Mouse (Mus musculus) limb, embryonic 11.5 days (tissue): ENCODE measurements around the gene Tes. TPM values are rescaled to one million over a fixed set of nuclear protein-coding genes. Genes with fewer than 3 reads are reported as not detected.
"Not testable (repeated sequence)": the region's sequence is repeated elsewhere in the genome, so short reads cannot be mapped to it uniquely, and the experiment has no call there.

Experiments
- ATAC-seq: fragments of 200-750 bp; cut with Nextera tagmentation; 2 replicates; pipeline ENCODE4 v1.8.0; 2017; ENCODE audit warnings: low read depth; ENCODE audit not compliant: insufficient number of reproducible peaks, low FRiP score, low TSS enrichment
- DNase-seq: peaks from one replicate; pipeline ENCODE4 v3.0.0-alpha.2; 2015; ENCODE audit warnings: low spot score
- H3K27ac ChIP-seq: fragments of 300-500 bp; sonication (generic); replicated peaks from 2 replicates; pipeline ENCODE4 v1.5.1; 2014; ENCODE audit warnings: low read depth, mild to moderate bottlenecking, low read length
- H3K27me3 ChIP-seq: fragments of 300-500 bp; sonication (generic); 2 replicates; pipeline ENCODE4 v1.6.1; 2014; ENCODE audit warnings: mild to moderate bottlenecking, low read length, mixed read lengths; ENCODE audit not compliant: control insufficient read depth, insufficient read depth
- H3K36me3 ChIP-seq: fragments of 300-500 bp; sonication (generic); 2 replicates; pipeline ENCODE4 v1.6.1; 2014; ENCODE audit warnings: mild to moderate bottlenecking, low read length, moderate library complexity, mixed read lengths; ENCODE audit not compliant: control insufficient read depth, insufficient read depth
- H3K4me1 ChIP-seq: fragments of 300-500 bp; sonication (generic); 2 replicates; pipeline ENCODE4 v1.6.1; 2014; ENCODE audit warnings: low read length, mixed read lengths; ENCODE audit not compliant: control insufficient read depth, insufficient read depth
- H3K4me2 ChIP-seq: fragments of 300-500 bp; sonication (generic); 2 replicates; pipeline ENCODE4 v1.6.1; 2014; ENCODE audit warnings: low read depth, mild to moderate bottlenecking, moderate library complexity; ENCODE audit not compliant: severe bottlenecking
- H3K4me3 ChIP-seq: fragments of 300-500 bp; sonication (generic); 2 replicates; pipeline ENCODE4 v1.5.1; 2014; ENCODE audit warnings: low read depth, low read length
- H3K9ac ChIP-seq: fragments of 300-500 bp; sonication (generic); 2 replicates; pipeline ENCODE4 v1.6.1; 2014; ENCODE audit warnings: mild to moderate bottlenecking, low read length
- H3K9me3 ChIP-seq: fragments of 300-500 bp; sonication (generic); 2 replicates; pipeline ENCODE4 v1.6.1; 2016; ENCODE audit warnings: low read length; ENCODE audit not compliant: control insufficient read depth
- WGBS: fragments of 180-500 bp; shearing (Covaris S2); extraction: QIAGEN DNeasy Blood & Tissue Kit; methylation state at CpG from one replicate; pipeline ENCODE4 v1.1.7; 2014; 5-methylcytosine and 5-hydroxymethylcytosine counted together
- polyA plus RNA-seq: library from polyadenylated mRNA; unstranded; fragments of >200 nt; fragmentation: Nextera tagmentation; extraction: Ambion mirVana; gene quantifications from 2 replicates; pipeline ENCODE4 v1.2.1, GENCODE M21; 2014

Gene Tes
- polyA plus RNA-seq, 1 experiment from 2014 or later = 126 TPM

- Histone ChIP-seq H3K9me3 (no peaks in the 10 kb centered on the region), H3K4me3 (no peak overlapping the region), H3K27ac (no peak overlapping the region), H3K27me3 (no peaks in the 10 kb centered on the region), H3K4me1 (no peaks in the 10 kb centered on the region), H3K9ac (no peak overlapping the region), H3K4me2 (no peak overlapping the region), H3K36me3 (no peaks in the 10 kb centered on the region)
- 80% methylated on average over 6 of the region's 6 CpGs for WGBS
- no peak for DNase-seq
- no peak for ATAC-seq
Measured at GRCm38 (mm10) chr6:17053028-17053660, 11.8 kb upstream of the Tes start.

- Histone ChIP-seq H3K4me2 (no peak overlapping the region), H3K36me3 (no peaks in the 10 kb centered on the region), H3K4me3 (no peak overlapping the region), H3K9me3 (no peaks in the 10 kb centered on the region), H3K4me1 (no peaks in the 10 kb centered on the region), H3K27ac (no peak overlapping the region), H3K9ac (no peak overlapping the region), H3K27me3 (no peaks in the 10 kb centered on the region)
- WGBS = 89% methylated on average over 2 of the region's 2 CpGs
- ATAC-seq (no peak; the same call in 1 of the 2 replicates), DNase-seq (no peak)
Measured at GRCm38 (mm10) chr6:17054781-17055180, 10.2 kb upstream of the Tes start.

- H3K9ac ChIP-seq = no peak overlapping the region
- no peaks in the 10 kb centered on the region for H3K27me3 ChIP-seq
- no peak overlapping the region for H3K27ac ChIP-seq
- no peaks in the 10 kb centered on the region for H3K4me1 ChIP-seq
- ATAC-seq = no peak
- no peak overlapping the region for H3K4me3 ChIP-seq
- H3K4me2 ChIP-seq = no peak overlapping the region
- DNase-seq = no peak
- no peaks in the 10 kb centered on the region for H3K9me3 ChIP-seq
- WGBS = 71% methylated on average over 2 of the region's 2 CpGs
- no peaks in the 10 kb centered on the region for H3K36me3 ChIP-seq
Measured at GRCm38 (mm10) chr6:17055659-17056058, 9.3 kb upstream of the Tes start.

DNA sequence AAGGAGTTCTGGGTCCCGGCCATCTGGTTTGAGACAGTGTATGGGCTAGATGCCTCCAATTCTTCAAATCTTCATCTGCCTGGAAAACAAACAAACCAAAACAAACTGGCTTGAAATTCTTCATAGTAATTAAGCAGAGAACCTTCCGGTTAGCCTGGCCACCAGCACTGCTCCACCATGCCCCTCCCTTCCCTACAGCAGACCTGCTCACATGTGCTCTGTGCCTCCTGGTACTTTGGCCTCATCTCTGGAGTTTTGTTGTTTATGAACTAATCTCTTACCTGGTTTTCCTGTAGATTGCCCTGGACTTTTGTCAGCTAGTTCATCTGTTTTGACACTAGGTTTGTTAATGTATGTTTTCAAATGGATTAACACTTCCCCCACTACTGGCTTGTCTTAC, 5.4 kb upstream of the Tes start:
- ATAC-seq = no peak

DNA sequence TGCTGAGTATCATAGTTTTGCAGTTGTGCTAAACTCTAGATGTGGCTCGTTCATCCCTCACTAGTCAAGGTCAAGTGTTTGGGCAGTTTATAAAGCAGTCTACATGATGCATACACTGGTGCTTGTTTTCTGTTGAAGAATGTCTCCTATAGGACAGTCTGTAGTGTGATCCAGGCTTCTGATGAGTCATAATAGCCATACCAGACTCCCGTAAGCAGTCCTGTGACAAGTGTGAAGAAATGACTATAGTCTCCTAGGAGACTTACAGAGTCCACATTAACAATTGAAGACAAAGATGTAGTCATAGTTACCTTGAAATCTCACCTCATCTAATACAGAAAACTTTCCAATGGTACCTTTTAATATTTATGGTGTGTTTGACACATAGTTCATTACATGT, 4.8 kb upstream of the Tes start:
- Histone ChIP-seq H3K27ac (no peak overlapping the region), H3K4me3 (no peak overlapping the region), H3K27me3 (no peaks in the 10 kb centered on the region), H3K36me3 (no peaks in the 10 kb centered on the region), H3K4me2 (no peak overlapping the region), H3K4me1 (no peaks in the 10 kb centered on the region), H3K9ac (no peak overlapping the region), H3K9me3 (no peaks in the 10 kb centered on the region)
- ATAC-seq (no peak), DNase-seq (no peak)
- WGBS = 79% methylated on average over 2 of the region's 2 CpGs

More for the DNA sequence above, 5.4 kb upstream of the Tes start:
- Histone ChIP-seq H3K36me3 (no peaks in the 10 kb centered on the region), H3K4me1 (no peaks in the 10 kb centered on the region), H3K9ac (no peak overlapping the region), H3K9me3 (no peaks in the 10 kb centered on the region), H3K4me3 (no peak overlapping the region), H3K27me3 (no peaks in the 10 kb centered on the region), H3K27ac (no peak overlapping the region), H3K4me2 (no peak overlapping the region)
- no peak for DNase-seq
- 92% methylated on average over 2 of the region's 2 CpGs for WGBS

GRCm38 (mm10) chr6:17061826-17062225, 3.1 kb upstream of the Tes start:
- 86% methylated on average over 4 of the region's 4 CpGs for WGBS
- not testable (repeated sequence) for H3K36me3 ChIP-seq

GRCm38 (mm10) chr6:17062366-17062765, 2.6 kb upstream of the Tes start:
- Histone ChIP-seq H3K27me3 (no peaks in the 10 kb centered on the region), H3K36me3 (no peaks in the 10 kb centered on the region), H3K4me1 (peaks cover 4% of the 10 kb centered on the region), H3K4me3 (no peak overlapping the region), H3K9ac (no peak overlapping the region), H3K9me3 (no peaks in the 10 kb centered on the region), H3K4me2 (no peak overlapping the region), H3K27ac (no peak overlapping the region)
- WGBS = 94% methylated on average over 6 of the region's 6 CpGs
- ATAC-seq (no peak), DNase-seq (no peak)

More at GRCm38 (mm10) chr6:17061826-17062225, 3.1 kb upstream of the Tes start:
- ATAC-seq, H3K4me2 ChIP-seq, H3K9ac ChIP-seq, H3K27me3 ChIP-seq, H3K9me3 ChIP-seq, H3K4me3 ChIP-seq, DNase-seq, H3K4me1 ChIP-seq, H3K27ac ChIP-seq: not testable (repeated sequence)

DNA sequence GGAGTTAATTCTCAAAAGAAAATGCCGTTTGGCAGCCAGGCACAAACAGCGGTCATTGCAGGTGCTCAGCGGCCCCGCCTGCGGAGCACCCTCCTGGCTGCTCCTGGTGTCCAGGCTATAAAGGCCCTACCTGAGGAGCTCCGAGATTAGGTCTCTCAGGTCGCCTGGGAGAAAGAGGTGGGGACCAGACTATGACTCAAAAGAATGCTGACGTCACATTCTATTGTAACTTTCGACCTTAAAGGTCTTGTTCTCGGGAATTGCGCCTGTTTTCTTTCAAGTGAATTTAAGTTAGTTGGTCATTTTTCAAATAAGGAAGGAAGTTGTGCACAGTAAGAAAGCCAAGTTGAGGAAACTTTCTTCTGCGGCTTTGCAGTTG, 831 bp downstream of the Tes start:
- Histone ChIP-seq H3K9me3 (no peaks in the 10 kb centered on the region), H3K4me2 (peak overlapping the region; percentile 86), H3K4me3 (peak overlapping the region; percentile 86), H3K27me3 (no peaks in the 10 kb centered on the region), H3K9ac (peak overlapping the region; percentile 93), H3K36me3 (no peaks in the 10 kb centered on the region; the same call in 1 of the 2 replicates), H3K4me1 (peaks cover 4% of the 10 kb centered on the region), H3K27ac (no peak overlapping the region; the same call in 1 of the 2 replicates)
- no peak for DNase-seq
- ATAC-seq = no peak
- WGBS = 3% methylated on average over 12 of the region's 12 CpGs
